In the genomic region with DNA sequence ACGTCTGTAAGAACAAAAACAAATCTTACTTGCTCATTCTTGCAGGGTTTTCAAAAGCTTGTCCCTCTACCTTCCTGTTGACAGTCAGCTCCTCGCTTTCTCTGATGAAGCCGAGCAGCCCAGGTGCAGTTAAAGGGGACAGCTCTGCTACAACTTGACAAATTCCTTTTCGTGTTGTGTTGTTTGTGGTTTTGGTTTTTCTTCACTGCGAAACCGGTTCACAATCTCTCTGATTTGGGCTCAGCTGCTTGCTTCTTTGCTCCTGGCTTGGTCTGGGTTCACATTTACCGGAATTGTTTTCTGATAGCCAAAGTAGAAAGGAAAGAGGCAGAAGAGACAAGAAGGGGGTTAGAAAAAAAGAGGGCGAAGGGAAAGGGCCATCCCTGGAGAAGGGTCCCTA, we compare ENCODE assay signal across 17 mouse cellular contexts. TPM values are rescaled to one million over a fixed set of nuclear protein-coding genes. Genes with fewer than 3 reads are reported as not detected.
DNase-seq lines count a peak whose midpoint lies in the region; ATAC-seq and TF ChIP-seq lines count a peak whose summit lies in the region.
"Had no signal": no experiment of that assay in that cellular context is flagged by ENCODE, and none has a peak within 500 bp of the region (broad histone marks: within the 10 kb centered on the region; RNA-seq: fewer than 3 reads in every experiment).

No protein-coding gene starts in this region.

- no peaks in the 10 kb centered on the region for H3K9me3 ChIP-seq in forebrain, embryonic 10.5 days
- no peaks in the 10 kb centered on the region for H3K9me3 ChIP-seq in forebrain, embryonic 11.5 days (ENCODE audit: control insufficient read depth, low read length)
- no peaks in the 10 kb centered on the region for H3K9me3 ChIP-seq in ES-E14 (ENCODE audit: control insufficient read depth, insufficient read depth, low read depth, low read length)
- no peaks in the 10 kb centered on the region for H3K9me3 ChIP-seq in hindbrain, embryonic 11.5 days (ENCODE audit: control insufficient read depth, low read length)
- no peaks in the 10 kb centered on the region for H3K9me3 ChIP-seq in midbrain, embryonic 14.5 days (ENCODE audit: control insufficient read depth, low read length)

- no peak overlapping the region for H3K9ac ChIP-seq in forebrain, embryonic 11.5 days (ENCODE audit: low read length)
- H3K9ac ChIP-seq in ES-E14 (ENCODE audit: insufficient read depth, low read depth, low read length, poor library complexity, severe bottlenecking): no peak overlapping the region
- no peak overlapping the region for H3K9ac ChIP-seq in hindbrain, embryonic 11.5 days (ENCODE audit: low read depth, low read length)
- peak overlapping the region; percentile 60; the same call in 1 of the 2 replicates for H3K9ac ChIP-seq in midbrain, embryonic 14.5 days (replicated peaks; ENCODE audit: low read length)
- H3K9ac ChIP-seq: liver, postnatal 0 days had no signal

- H3K27me3 ChIP-seq in forebrain, embryonic 10.5 days (ENCODE audit: poor library complexity, severe bottlenecking): peaks cover 100% of the 10 kb centered on the region
- H3K27me3 ChIP-seq in forebrain, embryonic 11.5 days (ENCODE audit: control insufficient read depth, insufficient read depth, low read length): peaks cover 84% of the 10 kb centered on the region
- H3K27me3 ChIP-seq in hindbrain, embryonic 11.5 days (ENCODE audit: control insufficient read depth, insufficient read depth, low read length): peaks cover 81% of the 10 kb centered on the region
- H3K27me3 ChIP-seq in midbrain, embryonic 14.5 days (ENCODE audit: control insufficient read depth, insufficient read depth, low read length): peaks cover 49% of the 10 kb centered on the region

- TF ChIP-seq POLR2A in lung, adult 2 months (IDR thresholded peaks at IDR 0.05; ENCODE audit: borderline replicate concordance, extremely low read depth, low read depth, low read length): no peak

- no peak for DNase-seq in forebrain, embryonic 10.5 days (ENCODE audit: extremely low spot score, low spot score)
- no peak for DNase-seq in forebrain, embryonic 11.5 days (ENCODE audit: low spot score)
- DNase-seq in ES-E14 (ENCODE audit: low read depth, low spot score): no peak
- DNase-seq in hindbrain, embryonic 11.5 days (ENCODE audit: low spot score): peak; percentile 49
- DNase-seq in midbrain, embryonic 14.5 days: no peak
- no peak for DNase-seq in gastrocnemius, adult 18-20 months (ENCODE audit: low spot score)
- DNase-seq in lung, adult 2 months: no peak
- no peak for DNase-seq in thymus, postnatal 0 days (ENCODE audit: low spot score)
- DNase-seq: adrenal gland, postnatal 14 days; B cell, adult 2 months; cerebellum, adult 11-12 months; liver, postnatal 0 days; spleen, adult 18-20 months had no signal

- peaks cover 40% of the 10 kb centered on the region for H3K4me1 ChIP-seq in forebrain, embryonic 10.5 days
- peaks cover 12% of the 10 kb centered on the region for H3K4me1 ChIP-seq in forebrain, embryonic 11.5 days (replicated peaks; ENCODE audit: control insufficient read depth, insufficient read depth, low read length)
- peaks cover 2 to 11% of the 10 kb centered on the region in 2 experiments; a peak in 2 of 4 replicates for H3K4me1 ChIP-seq in ES-E14 (ENCODE audit: control insufficient read depth in 2 of 2, insufficient read depth in 2 of 2, low read length in 2 of 2, poor library complexity in 1 of 2)
- peaks cover 8% of the 10 kb centered on the region; the same call in 1 of the 2 replicates for H3K4me1 ChIP-seq in hindbrain, embryonic 11.5 days (replicated peaks; ENCODE audit: control insufficient read depth, insufficient read depth, low read length)
- peaks cover 24% of the 10 kb centered on the region for H3K4me1 ChIP-seq in midbrain, embryonic 14.5 days (ENCODE audit: control insufficient read depth, insufficient read depth, low read length)
- H3K4me1 ChIP-seq in lung, adult 2 months (ENCODE audit: control insufficient read depth, insufficient read depth, low read length): no peaks in the 10 kb centered on the region

- in situ Hi-C loops in ES-E14 (cut with MboI; ENCODE audit: low sequenced_read_pairs in 2 of 2, unreplicated experiment in 2 of 2): no loop called here

- WGBS in forebrain, embryonic 10.5 days: 3% methylated on average over 8 of the region's 8 CpGs
- 4% methylated on average over 8 of the region's 8 CpGs for WGBS in forebrain, embryonic 11.5 days
- WGBS in hindbrain, embryonic 11.5 days: 2% methylated on average over 8 of the region's 8 CpGs
- WGBS in midbrain, embryonic 14.5 days: 1% methylated on average over 8 of the region's 8 CpGs
- WGBS in lung, adult 2 months: 8% methylated on average over 8 of the region's 8 CpGs

- H3K4me2 ChIP-seq in forebrain, embryonic 11.5 days (ENCODE audit: low read depth, low read length, severe bottlenecking): no peak overlapping the region
- H3K4me2 ChIP-seq in hindbrain, embryonic 11.5 days (replicated peaks; ENCODE audit: low read depth, low read length): no peak overlapping the region
- H3K4me2 ChIP-seq in midbrain, embryonic 14.5 days (ENCODE audit: low read length): peak overlapping the region; percentile 78

- no peaks in the 10 kb centered on the region for H3K36me3 ChIP-seq in forebrain, embryonic 10.5 days (replicated peaks)
- H3K36me3 ChIP-seq in forebrain, embryonic 11.5 days (ENCODE audit: control insufficient read depth, insufficient read depth, low read length): no peaks in the 10 kb centered on the region
- no peaks in the 10 kb centered on the region for H3K36me3 ChIP-seq in ES-E14 (ENCODE audit: control insufficient read depth, insufficient read depth, low read length, poor library complexity, severe bottlenecking)
- H3K36me3 ChIP-seq in hindbrain, embryonic 11.5 days (ENCODE audit: control insufficient read depth, insufficient read depth, low read length): no peaks in the 10 kb centered on the region
- H3K36me3 ChIP-seq in midbrain, embryonic 14.5 days (ENCODE audit: control insufficient read depth, insufficient read depth, low read length): no peaks in the 10 kb centered on the region

- TF ChIP-seq CTCF in lung, adult 2 months (IDR thresholded peaks at IDR 0.05; ENCODE audit: insufficient read depth, low read length): no peak

- no peak overlapping the region for H3K27ac ChIP-seq in forebrain, embryonic 10.5 days
- H3K27ac ChIP-seq in forebrain, embryonic 11.5 days (ENCODE audit: low read depth, low read length): no peak overlapping the region
- H3K27ac ChIP-seq in ES-E14 (ENCODE audit: insufficient read depth, low read depth, low read length, poor library complexity, severe bottlenecking): no peak overlapping the region
- no peak overlapping the region for H3K27ac ChIP-seq in hindbrain, embryonic 11.5 days (ENCODE audit: low read depth, low read length)
- peak overlapping the region; percentile 85 for H3K27ac ChIP-seq in midbrain, embryonic 14.5 days (replicated peaks; ENCODE audit: low read depth, low read length)

- H3K4me3 ChIP-seq in forebrain, embryonic 10.5 days: 0 out of 2 replicates have a peak overlapping the region, but pooled peaks have one; percentile 10
- H3K4me3 ChIP-seq in forebrain, embryonic 11.5 days (ENCODE audit: low read depth, low read length): no peak overlapping the region
- peak overlapping the region; percentile 57 to 76 for H3K4me3 ChIP-seq in ES-E14 (ENCODE audit: insufficient read depth in 1 of 2, low read depth in 1 of 2, low read length in 2 of 2, poor library complexity in 1 of 2, severe bottlenecking in 1 of 2)
- H3K4me3 ChIP-seq in hindbrain, embryonic 11.5 days (ENCODE audit: low read depth, low read length): peak overlapping the region; percentile 42
- H3K4me3 ChIP-seq in midbrain, embryonic 14.5 days (replicated peaks; ENCODE audit: low read depth, low read length): peak overlapping the region; percentile 50
- H3K4me3 ChIP-seq in lung, adult 2 months (replicated peaks; ENCODE audit: extremely low read depth, low read depth, low read length): no peak overlapping the region

- ATAC-seq in forebrain, embryonic 11.5 days (replicated peaks; ENCODE audit: low FRiP score): no peak
- no peak for ATAC-seq in hindbrain, embryonic 11.5 days (ENCODE audit: low FRiP score)
- ATAC-seq in midbrain, embryonic 14.5 days (ENCODE audit: low FRiP score, low TSS enrichment): no peak
- ATAC-seq: liver, postnatal 0 days; Patski had no signal

TF ChIP-seq in ES-E14, 5 proteins besides CTCF, POLR2A, EP300 and RAD21:
- no peak for TF ChIP-seq ZNF384 (IDR thresholded peaks at IDR 0.05; ENCODE audit: low read depth, low read length)
- TF ChIP-seq ZC3H11A (IDR thresholded peaks at IDR 0.05; ENCODE audit: borderline replicate concordance, low read depth, low read length): no peak
- TF ChIP-seq HCFC1 (IDR thresholded peaks at IDR 0.05; ENCODE audit: borderline replicate concordance, insufficient read depth, low read length): no peak
- TF ChIP-seq MAFK (IDR thresholded peaks at IDR 0.05; ENCODE audit: insufficient read depth, low read depth, low read length): no peak
- TF ChIP-seq CHD2 (IDR thresholded peaks at IDR 0.05; ENCODE audit: low read depth, low read length): no peak

RNA-seq across cellular contexts. Expression of gene Pou4f2, which starts 2.1 kb away (rescaled TPM):
- not detected in 2 replicates for polyA plus RNA-seq in forebrain, embryonic 10.5 days (2016; fragmentation: Nextera tagmentation; extraction: Ambion mirVana)
- polyA plus RNA-seq in forebrain, embryonic 11.5 days (2014; fragmentation: Nextera tagmentation; extraction: Ambion mirVana): not detected in 2 replicates
- total RNA-seq in ES-E14 (2012; rRNA removed): 0.85 and 1.2 TPM in 2 replicates
- 2.6 and 3.7 TPM in 2 replicates for polyA plus RNA-seq in hindbrain, embryonic 11.5 days (2014; fragmentation: Nextera tagmentation; extraction: Ambion mirVana)
- 20.9 and 24.5 TPM in 2 replicates for polyA plus RNA-seq in midbrain, embryonic 14.5 days (2014; fragmentation: Nextera tagmentation; extraction: Ambion mirVana)
- total RNA-seq in gastrocnemius, adult 18-20 months (2021): not detected
- polyA plus RNA-seq in lung, adult 2 months (2012; rRNA removed): not detected in 2 replicates
- polyA plus RNA-seq in thymus, postnatal 0 days (2015; fragmentation: Nextera tagmentation; extraction: Ambion mirVana): not detected in 2 replicates
- total RNA-seq: adrenal gland, postnatal 14 days; gastrocnemius, adult 8-10 months; hematopoietic stem cell, adult 5-6 weeks; megakaryocyte progenitor cell, adult 5-6 weeks had no signal
- polyA plus RNA-seq: liver, postnatal 0 days; Patski had no signal

Comparison
In these comparisons a context has a peak if more than half of its experiments do, and no peak if none do; other contexts are left out.
1. H3K4me3 ChIP-seq: peak in forebrain, embryonic 10.5 days (single experiment), ES-E14 (2 of 2), hindbrain, embryonic 11.5 days (single experiment) and midbrain, embryonic 14.5 days (single experiment); none in forebrain, embryonic 11.5 days (single experiment) and lung, adult 2 months (single experiment).